Mouse (Mus musculus) liver, adult (tissue): ENCODE results near the gene Mgl2.
"Not testable (repeated sequence)": the region's sequence is repeated elsewhere in the genome, so short reads cannot be mapped to it uniquely, and the experiment has no call there.

Experiments used
- GATA4 ChIP-seq: IDR thresholded peaks from 2 replicates; pipeline ENCODE4 v1.6.1; 2014; ENCODE audit warnings: mild to moderate bottlenecking, low read length; ENCODE audit not compliant: insufficient replicate concordance

The Mgl2 gene

DNA sequence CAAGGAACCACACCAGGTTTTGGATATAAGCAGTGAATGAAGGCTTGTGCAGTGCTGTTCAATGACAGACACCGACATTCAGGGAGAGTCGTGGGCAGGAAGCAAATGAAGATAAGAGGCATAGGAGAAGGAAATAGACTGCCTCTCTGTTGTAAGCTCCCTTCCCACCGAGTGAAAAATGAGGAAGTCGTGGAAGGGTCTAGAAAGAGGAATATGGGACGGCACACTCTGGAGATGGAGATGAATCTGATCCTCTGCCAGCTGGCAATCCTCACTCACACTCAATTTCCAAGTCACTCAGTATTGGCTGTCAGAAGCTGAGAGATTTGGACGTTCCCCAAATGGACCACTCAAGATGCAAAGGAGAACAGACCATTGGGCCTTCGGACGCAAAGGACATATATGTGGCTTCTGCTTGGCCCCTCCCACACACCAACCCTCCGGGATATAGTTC, at the start of gene Mgl2:
Mgl2 (plus strand) TSS at position 404 of the 454 bp plus-strand sequence.
- TF ChIP-seq GATA4, result no peak

GRCm38 (mm10) chr11:70080803-70081590, 49.1 kb upstream of the Mgl2 start:
- no peak for TF ChIP-seq GATA4

GRCm38 (mm10) chr11:70084563-70084962, 45.6 kb upstream of the Mgl2 start:
- no peak for TF ChIP-seq GATA4

DNA sequence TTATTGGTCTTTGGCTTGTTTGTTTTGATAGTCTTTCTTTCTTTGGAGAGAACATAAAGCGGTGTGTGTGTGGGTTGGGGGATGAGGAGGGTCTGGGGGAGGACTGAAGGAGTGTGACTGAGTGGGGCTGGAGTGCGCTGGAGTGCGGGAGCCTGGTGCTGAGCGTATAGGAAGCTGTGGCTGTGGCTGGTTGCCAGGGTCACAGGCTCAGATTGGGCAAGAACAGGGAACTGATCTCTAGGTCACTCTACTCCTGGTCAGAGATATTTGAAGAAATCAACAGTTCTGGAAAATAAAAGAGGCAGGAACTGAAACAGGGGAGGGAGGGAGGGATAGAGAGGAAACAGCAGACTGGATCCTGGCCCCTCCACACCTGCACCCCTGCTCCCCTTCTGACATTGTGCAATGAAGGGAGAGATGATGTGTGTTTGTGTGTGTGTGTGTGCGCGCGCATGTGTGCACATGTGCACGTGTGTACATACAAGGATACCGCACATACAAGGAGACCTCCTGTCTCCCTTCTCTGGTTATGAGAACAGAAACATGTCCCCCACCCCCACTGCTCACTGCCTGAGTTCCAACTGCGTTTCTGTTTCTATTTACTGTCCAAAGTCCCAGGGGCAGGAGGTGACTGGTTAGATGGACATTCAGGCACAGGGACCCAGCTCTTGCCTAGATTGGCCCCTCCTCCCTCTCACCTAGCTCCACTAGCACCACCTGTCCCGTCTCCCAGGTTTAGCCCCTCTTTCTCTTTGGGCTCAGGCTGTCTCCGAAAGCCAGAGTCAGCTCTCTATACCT, 37.9 kb upstream of the Mgl2 start, which contains the start of gene Asgr2:
Asgr2 (plus strand) TSS at position 659 of the 798 bp plus-strand sequence.
- TF ChIP-seq GATA4, result no peak

GRCm38 (mm10) chr11:70097396-70097795, 32.7 kb upstream of the Mgl2 start:
- no peak for TF ChIP-seq GATA4

- no peak for TF ChIP-seq GATA4
Measured at GRCm38 (mm10) chr11:70099102-70099501, 31.0 kb upstream of the Mgl2 start.

DNA sequence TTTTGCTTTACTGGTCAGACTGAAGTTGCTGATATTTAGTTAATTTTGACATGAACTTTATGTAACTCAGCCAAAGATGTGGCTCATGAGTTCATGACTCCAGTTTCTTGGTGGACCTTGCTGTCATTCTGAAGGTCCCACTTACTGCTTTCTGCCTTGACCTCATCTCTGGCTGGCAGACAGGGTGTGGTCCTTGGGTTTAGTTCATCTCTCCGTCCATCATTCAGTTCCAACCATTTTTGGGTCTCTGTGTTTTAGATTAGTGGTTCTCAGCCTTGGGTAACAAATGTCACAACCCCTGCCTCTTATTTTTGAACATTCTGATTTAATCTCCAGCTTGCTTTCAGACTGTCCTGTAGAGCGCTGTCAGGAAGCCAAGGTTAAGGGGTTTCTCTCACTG, 30.3 kb upstream of the Mgl2 start:
- no peak for TF ChIP-seq GATA4

GRCm38 (mm10) chr11:70103701-70104315, 26.3 kb upstream of the Mgl2 start:
- TF ChIP-seq GATA4, result no peak

DNA sequence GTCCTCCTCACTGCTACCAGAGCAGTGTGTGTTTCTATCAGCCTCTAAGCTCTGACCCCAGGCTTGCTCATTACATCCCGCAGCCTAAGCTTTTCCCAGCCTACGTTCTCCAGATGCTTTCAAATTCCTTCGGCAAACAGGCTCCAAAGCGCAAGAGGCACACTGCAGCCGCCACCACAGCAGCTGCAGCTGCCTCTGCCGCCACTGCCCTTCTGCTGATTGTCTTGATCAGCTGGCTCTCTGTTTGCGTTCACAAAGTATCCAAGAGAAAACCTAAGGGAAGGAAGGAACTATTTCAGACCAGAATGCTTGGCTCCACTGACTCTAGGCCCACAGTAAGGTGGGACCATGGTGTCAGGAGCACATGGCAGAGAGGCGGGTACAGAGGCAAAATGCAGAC, 23.0 kb upstream of the Mgl2 start:
- TF ChIP-seq GATA4, result no peak

- no peak for TF ChIP-seq GATA4
Measured at GRCm38 (mm10) chr11:70110146-70110545, 20.0 kb upstream of the Mgl2 start.

DNA sequence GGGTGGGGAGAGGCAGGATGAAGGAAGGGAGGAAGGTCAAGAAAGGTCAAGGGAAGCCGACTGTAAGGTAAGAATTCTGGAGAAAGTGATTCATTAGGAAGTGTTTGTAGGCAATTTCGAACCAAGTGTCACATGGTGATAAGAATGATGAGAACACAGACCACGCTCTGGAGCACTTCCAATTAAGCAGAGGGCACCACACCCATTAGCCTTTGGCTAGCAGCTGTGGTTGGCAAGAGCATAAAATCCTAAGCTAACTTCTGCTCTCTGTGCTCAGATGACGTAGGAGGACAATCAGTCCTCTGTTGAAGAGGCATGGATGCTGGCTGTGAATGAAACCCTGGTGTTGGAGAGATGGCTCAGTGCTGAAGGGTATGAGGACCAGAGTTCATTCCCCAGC, 15.6 kb upstream of the Mgl2 start:
- TF ChIP-seq GATA4, result no peak

- TF ChIP-seq GATA4, result no peak
Measured at GRCm38 (mm10) chr11:70115901-70116300, 14.2 kb upstream of the Mgl2 start.

GRCm38 (mm10) chr11:70139171-70139570, 9.0 kb downstream of the Mgl2 start:
- no peak for TF ChIP-seq GATA4

- TF ChIP-seq GATA4, result no peak
Measured at GRCm38 (mm10) chr11:70151072-70151471, 20.9 kb downstream of the Mgl2 start.

DNA sequence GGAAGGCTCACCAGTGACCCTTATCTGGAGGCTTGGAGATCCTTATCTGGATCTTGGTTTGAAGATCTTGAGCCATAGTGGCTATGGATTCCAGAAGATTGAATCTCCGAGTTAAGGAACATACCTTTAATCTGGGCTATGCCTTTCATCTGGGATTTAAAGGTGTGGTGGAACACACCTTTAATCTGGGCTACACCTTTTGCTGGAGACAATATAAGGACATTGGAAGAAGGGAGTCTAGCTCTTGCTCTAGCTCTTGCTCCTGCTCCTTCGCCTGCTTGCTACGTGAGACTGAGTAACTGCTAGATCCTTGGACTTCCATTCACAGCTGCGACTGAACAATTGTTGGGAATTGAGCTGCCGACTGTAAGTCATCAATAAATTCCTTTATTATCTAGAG, 25.8 kb downstream of the Mgl2 start, which contains the start of gene Clec10a:
Clec10a (plus strand) TSS at position 301 of the 400 bp plus-strand sequence.
- TF ChIP-seq GATA4, result not testable (repeated sequence)

GRCm38 (mm10) chr11:70162336-70162735, 32.2 kb downstream of the Mgl2 start:
- TF ChIP-seq GATA4, result no peak
